Mouse (Mus musculus) liver, adult 2 months (tissue): Measurements from ENCODE around the gene Ppp1r14a. TPM values are rescaled to one million over a fixed set of nuclear protein-coding genes. Genes with fewer than 3 reads are reported as not detected.
A peak's percentile ranks its signal among the peaks of the same experiment; 100 is the strongest.

Experiments used
- DNase-seq: peaks from one replicate; pipeline ENCODE4 v3.0.0-alpha.2; 2011; ENCODE audit warnings: low read depth, low spot score; ENCODE audit errors: extremely low read depth
- H3K27ac ChIP-seq: fragments of 200-500 bp; replicated peaks from 2 replicates; pipeline ENCODE4 v1.5.1; 2012; ENCODE audit warnings: low read depth, mild to moderate bottlenecking, control low read depth, inconsistent platforms, low read length; ENCODE audit not compliant: insufficient read depth
- H3K27me3 ChIP-seq: fragments of 200-500 bp; 2 replicates; pipeline ENCODE4 v1.6.1; 2012; ENCODE audit warnings: mild to moderate bottlenecking, moderate library complexity, low read length, inconsistent platforms; ENCODE audit not compliant: control insufficient read depth, insufficient read depth
- H3K36me3 ChIP-seq: fragments of 200-500 bp; 2 replicates; pipeline ENCODE4 v1.6.1; 2012; ENCODE audit warnings: low read length, inconsistent platforms; ENCODE audit not compliant: control insufficient read depth, insufficient read depth
- H3K4me1 ChIP-seq: fragments of 200-500 bp; 2 replicates; pipeline ENCODE4 v1.6.1; 2011; ENCODE audit warnings: low read length; ENCODE audit not compliant: control insufficient read depth, insufficient read depth
- H3K4me3 ChIP-seq: fragments of 200-500 bp; 2 replicates; pipeline ENCODE4 v1.5.1; 2011; ENCODE audit warnings: low read depth, mild to moderate bottlenecking, control low read depth, low read length, moderate library complexity; ENCODE audit not compliant: insufficient read depth
- H3K79me2 ChIP-seq: fragments of 200-500 bp; 2 replicates; pipeline ENCODE4 v1.6.1; 2012; ENCODE audit warnings: inconsistent platforms, mild to moderate bottlenecking, low read length, moderate library complexity; ENCODE audit not compliant: control insufficient read depth, insufficient read depth
- H3K9ac ChIP-seq: fragments of 200-500 bp; 2 replicates; pipeline ENCODE4 v1.6.1; 2012; ENCODE audit warnings: low read depth, mild to moderate bottlenecking, control low read depth, inconsistent platforms, low read length
- CTCF ChIP-seq: fragments of 200-500 bp; IDR thresholded peaks from 2 replicates; pipeline ENCODE4 v1.5.1; 2011; ENCODE audit warnings: low read depth, low read length, control low read depth
- POLR2A ChIP-seq: fragments of 200-500 bp; IDR thresholded peaks from 2 replicates; pipeline ENCODE4 v1.6.1; 2011; ENCODE audit warnings: low read length, control low read depth; ENCODE audit not compliant: insufficient read depth; ENCODE audit errors: extremely low read depth
- WGBS: fragments of 180-500 bp; shearing (Covaris S2); methylation state at CpG from one replicate; pipeline ENCODE4 v1.1.7; 2018; 5-methylcytosine and 5-hydroxymethylcytosine counted together
- polyA plus RNA-seq: library from polyadenylated mRNA; depleted of rRNA; stranded (reverse); fragments of >200 nt; gene quantifications from 2 replicates; pipeline ENCODE4 v1.2.3, GENCODE M21; 2012
- total RNA-seq: library from RNA; depleted of rRNA; stranded (reverse); fragments of >200 nt; gene quantifications from 2 replicates; pipeline ENCODE4 v1.2.3, GENCODE M21; 2014

The Ppp1r14a gene
- total and polyA plus RNA-seq, 2 experiments, result 1.0 to 5.0 TPM

DNA sequence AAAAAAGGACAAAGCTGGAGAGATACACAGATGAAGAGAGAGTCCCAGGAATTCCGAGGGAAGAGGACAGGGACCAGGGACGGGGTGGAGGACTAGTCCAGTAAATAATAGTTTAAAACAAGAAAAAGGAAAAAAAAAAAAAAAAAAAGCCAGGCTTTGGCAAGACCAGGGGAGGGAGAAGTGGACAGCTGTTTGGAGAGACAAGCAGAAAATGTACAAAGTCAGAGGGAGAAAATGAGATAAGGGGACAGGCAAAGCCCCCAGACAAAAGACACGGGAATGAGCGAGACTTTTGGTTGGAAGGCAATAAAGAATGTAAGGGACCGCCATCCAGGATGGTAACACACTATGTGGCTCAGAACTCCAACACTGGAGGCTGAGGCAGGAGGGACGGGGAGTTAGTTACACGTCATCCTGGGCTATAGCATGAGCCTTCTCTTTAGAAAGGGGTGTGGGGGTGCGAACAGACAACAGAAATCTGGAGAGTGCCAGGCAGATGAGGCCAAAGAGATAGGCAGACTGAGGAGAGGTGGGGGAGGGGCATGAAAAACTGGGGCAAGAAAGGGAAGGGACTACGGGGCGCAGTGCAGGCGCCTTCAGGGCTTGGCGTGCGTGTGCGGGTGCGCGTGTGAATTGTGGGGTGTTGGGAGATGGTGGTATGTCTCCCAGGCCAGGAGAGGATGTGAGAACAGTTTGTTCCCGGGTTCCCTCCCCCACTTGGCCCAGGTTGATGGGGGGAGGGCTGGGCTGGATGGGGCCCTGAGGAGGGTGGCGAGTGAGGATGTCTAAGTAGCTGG lies 29.2 kb downstream of the Ppp1r14a start:
- no peak overlapping the region for H3K4me3 ChIP-seq
- H3K9ac ChIP-seq, result no peak overlapping the region
- 19% methylated on average over 18 of the region's 18 CpGs for WGBS
- peaks cover 2% of the 10 kb centered on the region; the same call in 1 of the 2 replicates for H3K36me3 ChIP-seq
- H3K27ac ChIP-seq, result no peak overlapping the region
- no peaks in the 10 kb centered on the region for H3K27me3 ChIP-seq
- H3K4me1 ChIP-seq, result peaks cover 4% of the 10 kb centered on the region; the same call in 1 of the 2 replicates
- no peaks in the 10 kb centered on the region for H3K79me2 ChIP-seq
- no peak for DNase-seq
- TF ChIP-seq CTCF (no peak), POLR2A (no peak)

DNA sequence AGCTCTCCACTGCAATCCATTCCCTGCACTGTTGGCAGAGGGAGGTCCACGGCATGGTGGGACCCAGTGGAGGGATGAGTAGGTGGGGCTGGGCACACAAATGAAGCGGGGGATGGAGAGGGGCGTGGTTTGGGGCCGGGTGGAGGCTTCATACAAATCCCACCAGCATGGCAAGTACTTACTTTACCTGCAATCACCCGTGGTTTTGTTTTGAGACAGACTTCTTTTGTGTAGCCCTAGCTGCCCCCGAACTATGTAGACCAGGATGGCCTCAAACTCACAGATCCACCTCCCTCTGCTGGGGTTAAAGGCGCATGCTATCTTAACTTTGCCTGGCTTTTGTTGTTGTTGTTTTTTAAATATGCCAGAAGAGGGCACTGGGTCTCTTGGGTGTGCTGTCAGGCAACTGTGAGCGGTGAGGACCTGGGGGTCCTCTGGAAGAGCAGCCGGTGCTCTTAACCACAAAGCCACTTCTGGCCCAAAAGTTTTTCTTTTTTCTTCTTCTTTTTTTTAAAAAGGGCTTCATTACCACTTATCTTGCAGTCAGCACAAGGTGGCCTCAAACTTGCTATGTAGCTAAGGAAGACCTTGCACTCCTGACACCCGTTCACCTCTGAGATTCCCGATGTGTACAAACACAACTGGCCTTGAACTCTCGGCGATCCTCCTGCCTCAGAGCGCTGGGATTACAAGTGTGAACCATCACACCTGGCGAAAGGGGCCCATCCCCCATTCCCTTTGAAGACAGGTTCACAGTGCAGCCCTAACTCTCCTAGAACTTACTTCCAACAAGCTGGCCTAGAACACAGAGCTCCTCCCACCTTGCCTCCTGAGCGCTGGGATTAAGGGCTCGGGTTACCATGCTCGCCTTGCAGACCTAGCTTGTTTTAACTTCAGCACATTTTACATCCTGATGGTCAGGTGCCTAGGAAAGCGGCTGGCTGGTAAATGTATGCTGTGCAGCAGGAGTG lies 30.5 kb downstream of the Ppp1r14a start:
- WGBS, result 27% methylated on average over 19 of the region's 19 CpGs
- Histone ChIP-seq H3K9ac (no peak overlapping the region), H3K4me1 (peaks cover 4% of the 10 kb centered on the region; the same call in 1 of the 2 replicates), H3K27me3 (no peaks in the 10 kb centered on the region), H3K4me3 (no peak overlapping the region), H3K79me2 (no peaks in the 10 kb centered on the region), H3K27ac (no peak overlapping the region), H3K36me3 (peaks cover 2% of the 10 kb centered on the region; the same call in 1 of the 2 replicates)
- peak; percentile 46 for TF ChIP-seq CTCF
- TF ChIP-seq POLR2A, result no peak
- peak; percentile 36 for DNase-seq

DNA sequence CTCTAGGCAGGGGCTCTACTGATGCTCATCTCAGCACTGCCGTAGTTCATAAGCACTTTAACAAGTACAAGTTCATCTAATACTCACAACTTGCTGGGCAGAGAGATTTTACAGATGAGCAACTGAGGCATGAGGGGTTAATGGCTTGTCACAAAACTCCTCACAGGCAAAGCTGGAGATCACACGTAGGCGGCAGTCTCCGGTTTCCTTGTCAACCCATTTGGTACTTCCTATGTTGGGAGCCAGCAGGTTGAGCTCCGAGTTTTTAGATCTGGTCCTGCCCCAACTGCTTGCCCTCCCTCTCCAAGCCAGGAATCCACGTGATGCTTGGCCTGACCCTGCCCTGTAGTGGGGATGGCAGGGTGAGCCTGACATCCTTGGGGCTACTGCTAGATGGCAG lies 38.0 kb downstream of the Ppp1r14a start:
- no peaks in the 10 kb centered on the region for H3K79me2 ChIP-seq
- no peak overlapping the region for H3K9ac ChIP-seq
- no peak for TF ChIP-seq POLR2A
- no peak for TF ChIP-seq CTCF
- WGBS, result 83% methylated on average over 6 of the region's 6 CpGs
- H3K27me3 ChIP-seq, result no peaks in the 10 kb centered on the region
- H3K4me1 ChIP-seq, result no peaks in the 10 kb centered on the region
- peaks cover 7% of the 10 kb centered on the region; the same call in 1 of the 2 replicates for H3K36me3 ChIP-seq
- no peak overlapping the region for H3K4me3 ChIP-seq
- no peak overlapping the region for H3K27ac ChIP-seq
- no peak for DNase-seq

DNA sequence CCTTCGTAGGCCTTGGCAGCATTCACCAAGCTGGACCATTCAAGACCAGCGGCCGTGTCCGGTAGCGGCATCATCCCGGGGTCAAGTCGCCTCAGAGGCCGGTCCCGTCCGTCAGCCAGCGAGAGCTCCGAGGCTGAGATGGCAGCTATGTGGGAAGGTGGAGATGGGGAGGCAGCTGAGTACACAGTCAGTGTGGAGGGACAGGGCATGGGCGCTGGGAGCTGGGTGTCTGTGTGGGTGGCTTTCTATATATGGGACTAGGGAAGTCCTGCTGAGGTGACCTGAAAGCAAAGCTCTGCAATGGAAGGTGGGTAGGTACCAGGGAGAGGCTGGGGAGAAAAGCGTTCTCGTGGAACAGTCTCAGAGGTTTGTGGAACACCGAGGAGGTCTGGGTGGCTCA lies 39.9 kb downstream of the Ppp1r14a start:
- Histone ChIP-seq H3K9ac (no peak overlapping the region), H3K27me3 (no peaks in the 10 kb centered on the region), H3K79me2 (no peaks in the 10 kb centered on the region), H3K4me3 (no peak overlapping the region), H3K4me1 (no peaks in the 10 kb centered on the region), H3K36me3 (peaks cover 7% of the 10 kb centered on the region; the same call in 1 of the 2 replicates), H3K27ac (no peak overlapping the region)
- DNase-seq, result no peak
- WGBS, result 95% methylated on average over 16 of the region's 16 CpGs
- TF ChIP-seq POLR2A (no peak), CTCF (no peak)

DNA sequence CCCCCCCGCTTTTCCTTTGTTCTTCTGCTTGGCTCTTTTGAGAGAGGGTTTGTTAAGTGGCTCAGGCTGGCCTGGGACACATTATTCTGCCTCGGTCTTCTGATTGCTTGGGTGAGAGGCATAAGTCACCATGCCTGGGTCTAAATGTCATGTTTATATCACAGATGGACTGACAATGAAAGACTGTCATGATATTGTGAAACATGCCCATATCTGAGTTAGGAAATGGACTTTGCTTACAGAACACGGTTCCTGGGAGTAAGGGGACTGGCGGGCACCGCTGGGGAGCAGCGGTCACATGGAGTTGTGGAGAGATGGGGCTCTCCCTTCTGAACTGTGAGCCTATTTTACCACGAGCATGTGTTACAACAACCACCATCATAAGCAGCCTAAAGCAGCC lies 45.0 kb downstream of the Ppp1r14a start:
- no peaks in the 10 kb centered on the region for H3K27me3 ChIP-seq
- H3K79me2 ChIP-seq, result peaks cover 12% of the 10 kb centered on the region; the same call in 1 of the 2 replicates
- WGBS, result 22% methylated on average over 7 of the region's 7 CpGs
- DNase-seq, result peak; percentile 94
- no peak overlapping the region for H3K9ac ChIP-seq
- TF ChIP-seq POLR2A (no peak), CTCF (no peak)
- peaks cover 14% of the 10 kb centered on the region for H3K4me1 ChIP-seq
- H3K4me3 ChIP-seq, result no peak overlapping the region
- H3K36me3 ChIP-seq, result peaks cover 5% of the 10 kb centered on the region; the same call in 1 of the 2 replicates
- H3K27ac ChIP-seq, result peak overlapping the region; percentile 55
